Mouse (Mus musculus): ENCODE results near the gene Carmil3.

The Carmil3 gene

DNA sequence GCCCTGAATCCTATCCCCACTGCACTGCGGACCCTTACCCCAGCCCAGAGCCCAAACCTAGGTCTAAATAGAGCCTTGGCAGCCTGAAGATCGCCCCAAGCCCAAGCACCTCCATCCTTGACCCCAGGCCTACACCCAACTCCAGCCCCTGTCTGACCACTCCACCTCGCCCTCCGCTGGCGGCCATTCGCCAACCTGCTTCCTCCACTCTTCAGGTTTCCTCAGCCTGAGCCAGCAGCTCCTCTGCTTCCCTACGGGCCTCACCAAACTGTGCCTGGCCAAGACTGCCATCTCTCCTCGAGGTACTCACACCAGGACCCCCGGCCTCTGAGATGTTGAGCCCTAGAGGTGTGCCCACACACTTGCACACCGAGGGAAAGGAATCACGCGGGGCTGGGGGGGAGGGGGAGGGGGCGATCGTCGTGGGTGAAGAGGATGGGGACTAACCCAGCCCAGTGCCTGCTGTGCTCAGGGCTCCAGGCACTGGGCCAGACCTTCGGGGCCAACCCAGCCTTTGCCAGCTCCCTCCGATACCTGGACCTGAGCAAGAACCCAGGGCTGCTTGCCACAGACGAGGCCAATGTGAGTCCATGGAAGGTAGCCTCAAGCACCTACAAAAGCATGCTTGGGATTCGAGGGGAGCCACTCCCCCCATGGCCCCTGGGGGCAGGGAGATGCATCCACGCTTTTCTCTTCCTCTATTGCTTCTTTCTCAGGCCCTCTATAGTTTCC is 5.2 kb downstream of the Carmil3 start:
- DNase-seq (ENCODE audit: low spot score): no peak

DNA sequence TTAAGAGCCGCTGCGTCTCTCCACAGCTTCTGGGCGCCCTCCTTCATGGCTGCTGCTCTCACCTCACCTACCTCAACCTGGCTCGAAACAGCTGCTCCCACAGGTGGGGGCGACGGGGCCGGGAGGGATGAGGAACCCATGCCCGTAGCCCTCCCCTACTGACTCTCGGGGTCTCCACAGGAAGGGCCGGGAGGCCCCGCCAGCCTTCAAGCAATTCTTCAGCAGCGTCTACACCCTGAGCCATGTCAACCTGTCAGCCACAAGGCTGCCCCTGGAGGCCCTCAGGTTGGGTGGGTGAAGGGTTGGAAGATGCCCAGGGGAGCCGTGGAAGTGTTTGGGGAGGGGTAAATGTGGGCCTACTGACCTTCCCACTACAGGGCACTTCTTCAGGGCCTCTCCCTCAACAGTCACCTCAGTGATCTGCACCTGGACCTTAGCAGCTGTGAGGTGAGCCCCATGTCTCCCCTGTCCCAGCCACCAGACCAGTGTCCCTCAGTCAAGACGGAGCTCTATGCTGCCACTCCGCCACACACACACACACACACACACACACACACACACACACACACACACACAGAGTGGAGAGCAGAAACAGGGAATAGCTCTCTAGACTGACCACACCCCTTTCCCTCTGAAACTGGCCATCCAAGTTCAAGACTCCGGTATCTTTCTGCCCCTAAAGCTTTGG is 6.5 kb downstream of the Carmil3 start:
- DNase-seq (ENCODE audit: low spot score): no peak

DNA sequence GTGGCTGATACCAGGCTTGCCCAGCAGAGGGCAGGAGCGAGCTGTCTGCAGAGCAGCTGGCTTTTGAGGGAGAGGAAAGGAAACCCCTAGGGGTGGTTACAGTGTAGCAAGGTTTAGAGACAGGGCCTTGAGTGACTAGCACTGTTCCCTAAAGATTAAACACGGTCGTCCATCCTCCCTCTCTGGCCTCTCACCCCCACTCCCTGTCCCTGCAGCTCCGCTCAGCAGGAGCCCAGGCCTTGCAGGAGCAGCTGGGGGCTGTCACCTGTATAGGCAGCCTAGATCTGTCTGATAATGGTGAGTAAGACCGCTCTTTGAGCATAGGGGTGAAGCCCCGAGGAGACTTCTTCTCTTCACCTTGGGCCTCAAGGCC is 7.0 kb downstream of the Carmil3 start:
- DNase-seq (ENCODE audit: low spot score): peak; percentile 64

- DNase-seq (ENCODE audit: low spot score): no peak
Observed at GRCm38 (mm10) chr14:55505612-55506011, 15.2 kb downstream of the Carmil3 start.

GRCm38 (mm10) chr14:55507801-55508200 is 17.4 kb downstream of the Carmil3 start:
- DNase-seq (ENCODE audit: low spot score): no peak

DNA sequence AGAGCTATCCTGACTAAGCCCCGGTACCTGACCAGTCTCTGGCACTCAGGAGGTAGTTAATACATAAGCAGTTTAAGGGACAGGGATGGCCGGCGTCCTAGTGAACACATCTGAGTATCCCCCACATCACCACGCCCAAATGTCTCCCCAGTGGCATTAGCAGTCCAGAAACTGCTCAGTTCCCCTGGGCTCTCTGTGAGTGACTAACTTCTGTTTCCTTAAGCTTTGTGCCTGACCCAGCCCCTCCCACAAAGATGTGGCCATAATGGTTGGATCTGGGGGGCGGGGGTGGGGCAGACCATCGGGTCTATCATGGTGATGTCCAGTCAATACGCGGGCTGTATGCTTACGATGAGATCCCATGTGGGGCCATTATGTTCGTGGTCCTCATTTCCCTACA is 19.1 kb downstream of the Carmil3 start:
- DNase-seq (ENCODE audit: low spot score): no peak

- DNase-seq (ENCODE audit: low spot score): no peak
Observed at GRCm38 (mm10) chr14:55510125-55510731, 19.8 kb downstream of the Carmil3 start, which contains the start of gene Cpne6. Gene Cpne6, plus strand, starts transcription at chr14:55510445.

- no peak for DNase-seq (ENCODE audit: low spot score)
Observed at GRCm38 (mm10) chr14:55511037-55511436, 20.6 kb downstream of the Carmil3 start.

DNA sequence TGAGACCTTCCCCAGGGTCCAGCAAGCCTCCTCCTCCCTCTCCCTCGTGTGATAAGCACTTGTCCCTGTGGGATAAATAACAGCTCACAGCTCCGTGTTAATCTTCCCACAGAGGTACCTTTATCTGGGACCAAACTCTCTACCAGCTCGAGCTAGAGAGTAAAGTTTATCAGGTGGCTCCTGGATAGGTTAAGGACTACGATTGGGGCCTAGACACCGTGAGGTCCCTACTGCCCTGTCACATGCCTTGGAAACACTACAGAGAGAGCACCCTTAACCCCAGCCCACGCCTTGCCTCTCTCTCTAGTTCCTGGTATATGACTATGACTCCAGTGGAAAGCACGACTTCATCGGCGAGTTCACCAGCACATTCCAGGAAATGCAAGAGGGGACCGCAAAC is 23.5 kb downstream of the Carmil3 start:
- DNase-seq (ENCODE audit: low spot score): no peak

DNA sequence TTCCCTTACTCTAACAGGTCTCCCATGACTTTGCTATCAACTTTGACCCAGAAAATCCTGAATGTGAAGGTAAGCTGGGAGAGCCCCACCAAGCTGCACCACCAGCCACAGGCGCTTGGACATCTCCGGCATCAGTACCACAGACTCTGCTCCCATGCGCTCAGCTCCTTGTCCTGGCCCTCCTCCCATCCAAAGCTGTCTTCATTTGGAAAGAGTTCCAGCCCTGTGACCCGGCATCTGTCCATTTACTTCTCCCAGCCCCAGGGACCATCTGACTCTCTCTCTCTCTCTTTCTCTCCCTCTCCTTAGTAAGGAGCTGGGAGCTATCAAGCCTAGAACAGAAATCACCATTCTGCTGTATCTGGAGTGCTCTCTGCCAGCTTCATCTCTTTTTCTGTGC is 25.4 kb downstream of the Carmil3 start:
- DNase-seq (ENCODE audit: low spot score): no peak

- DNase-seq (ENCODE audit: low spot score): no peak
Observed at GRCm38 (mm10) chr14:55518897-55519296, 28.4 kb downstream of the Carmil3 start.

GRCm38 (mm10) chr14:55519604-55520003 is 29.2 kb downstream of the Carmil3 start:
- peak; percentile 9 for DNase-seq (ENCODE audit: low spot score)

DNA sequence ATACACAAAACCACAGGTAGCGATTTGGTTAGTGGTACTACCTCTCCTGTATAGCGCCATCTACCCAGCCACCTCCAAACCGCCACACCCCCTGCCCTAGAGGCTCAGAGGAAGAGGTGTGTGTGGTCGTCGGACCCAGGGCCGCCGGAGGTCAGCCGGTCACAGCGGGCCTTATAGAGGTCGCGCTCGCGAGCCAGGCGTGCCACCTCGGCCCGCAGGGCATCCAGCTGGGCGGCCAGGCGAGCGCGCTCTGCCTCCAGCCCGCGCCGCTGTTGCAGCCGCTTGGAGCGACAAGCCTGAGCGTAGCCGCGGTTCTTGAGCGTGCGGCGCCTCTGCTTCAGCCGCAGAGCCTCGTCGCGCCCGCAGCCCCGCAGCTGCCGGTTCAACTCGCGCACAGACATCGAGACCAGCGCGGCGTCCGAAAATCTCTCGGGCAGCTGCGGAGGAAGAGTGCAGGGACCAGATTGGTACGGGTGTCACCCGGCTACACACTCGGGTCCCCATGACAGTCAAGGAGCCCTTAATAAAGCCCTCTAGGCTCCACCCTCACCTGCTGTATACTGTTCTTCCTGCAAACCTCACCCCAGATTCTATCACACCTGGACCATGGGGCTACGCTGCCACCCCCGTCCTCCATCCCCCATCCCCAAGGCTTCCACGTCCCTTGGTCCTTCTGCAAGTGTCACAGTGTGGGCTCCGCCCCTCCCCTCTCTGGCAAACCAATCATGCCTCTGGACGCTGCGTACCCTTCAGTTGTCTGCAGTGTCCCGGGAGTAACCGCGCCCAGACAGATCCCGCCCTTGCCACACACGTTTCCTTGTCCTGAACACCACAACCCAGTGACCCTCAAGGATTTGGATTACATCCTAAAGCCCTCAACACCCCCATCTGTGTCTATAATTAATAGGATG is 30.3 kb downstream of the Carmil3 start:
- no peak for DNase-seq (ENCODE audit: low spot score)

DNA sequence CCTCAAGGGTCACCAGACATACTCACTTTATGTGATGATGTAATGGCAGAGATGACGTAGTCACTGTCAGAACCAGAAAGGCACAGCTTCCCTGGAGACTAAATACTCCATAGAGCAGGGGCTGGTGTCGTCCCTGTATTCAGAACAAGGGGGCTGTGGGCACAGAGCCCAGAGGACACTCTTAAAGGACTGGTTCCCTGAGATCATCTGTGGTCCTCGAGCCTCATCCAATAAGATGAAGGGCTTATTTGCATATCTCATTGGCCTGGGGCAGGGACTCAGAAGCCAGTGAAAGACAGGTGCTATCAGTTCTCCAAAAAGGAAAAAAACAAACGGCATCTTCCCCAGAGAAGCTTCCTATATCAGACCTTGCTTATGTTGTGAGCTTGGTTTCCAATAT is 33.6 kb downstream of the Carmil3 start:
- no peak for DNase-seq (ENCODE audit: low spot score)

DNA sequence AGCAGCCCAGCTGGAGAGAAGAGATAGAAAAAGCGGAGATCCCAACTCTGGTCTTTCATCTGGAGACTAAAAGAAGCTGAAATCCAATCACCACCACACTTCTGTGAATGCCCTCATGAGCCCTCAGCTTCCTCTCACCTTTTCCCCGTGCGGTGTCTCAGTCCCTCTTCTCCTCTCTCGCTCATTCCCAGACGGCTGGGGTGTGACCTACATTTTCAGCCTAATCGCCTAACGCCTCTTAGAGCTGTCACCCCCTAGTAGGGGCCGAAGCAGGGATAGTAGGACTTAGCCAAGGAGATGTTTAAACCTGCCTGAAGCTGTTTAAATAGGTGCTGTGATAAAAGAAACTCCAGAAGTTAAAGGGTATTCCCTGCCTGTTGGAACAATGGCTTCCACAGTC is 34.3 kb downstream of the Carmil3 start, which contains the start of gene Nrl:
TSS of gene Nrl (minus strand) at position 197 of the 400 bp plus-strand sequence.
- no peak for DNase-seq (ENCODE audit: low spot score)

GRCm38 (mm10) chr14:55526674-55527073 is 36.2 kb downstream of the Carmil3 start:
- DNase-seq (ENCODE audit: low spot score): no peak

DNA sequence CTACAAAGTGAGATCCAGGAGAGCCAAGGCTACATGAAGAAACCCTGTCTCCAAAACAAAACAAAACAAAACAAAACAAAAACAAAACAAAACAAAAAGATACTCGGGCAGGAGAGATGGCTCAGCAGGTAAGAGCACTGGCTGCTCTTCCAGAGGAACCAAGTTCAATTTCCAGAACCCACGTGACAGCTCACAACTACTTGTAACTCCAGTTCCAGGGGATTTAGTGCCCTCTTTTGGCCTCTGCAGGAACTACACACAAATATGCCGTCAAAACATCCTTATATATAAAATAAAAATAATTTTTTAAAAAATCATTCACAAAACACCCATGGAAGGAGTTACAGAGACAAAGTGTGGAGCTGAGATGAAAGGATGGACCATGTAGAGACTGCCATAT is 37.5 kb downstream of the Carmil3 start:
- DNase-seq (ENCODE audit: low spot score): peak; percentile 12

- DNase-seq (ENCODE audit: low spot score): peak; percentile 44
Observed at GRCm38 (mm10) chr14:55536116-55536745, 45.8 kb downstream of the Carmil3 start.

- peak; percentile 84 for DNase-seq (ENCODE audit: low spot score)
Observed at GRCm38 (mm10) chr14:55540067-55540786, 49.8 kb downstream of the Carmil3 start, which contains the start of gene Pck2. Gene Pck2, plus strand, starts transcription at chr14:55540266.

- peak; percentile 78 for DNase-seq (ENCODE audit: low spot score)
Observed at GRCm38 (mm10) chr14:55540787-55541321, 50.4 kb downstream of the Carmil3 start.

- no peak for DNase-seq (ENCODE audit: low spot score)
Observed at GRCm38 (mm10) chr14:55542268-55542667, 51.8 kb downstream of the Carmil3 start.
